Mouse (Mus musculus) stomach, postnatal 0 days (tissue): ENCODE data around the gene Abcc6.

Source experiments
- CTCF ChIP-seq: IDR thresholded peaks from 2 replicates; pipeline ENCODE4 v1.5.1; 2016; ENCODE audit warnings: antibody characterized with exemption, low read depth, mild to moderate bottlenecking, moderate library complexity
- EP300 ChIP-seq: optimal IDR thresholded peaks from 2 replicates; pipeline ENCODE3; 2016; ENCODE audit warnings: antibody characterized with exemption

- TF ChIP-seq CTCF (no peak), EP300 (no peak)
Measured at GRCm38 (mm10) chr7:45941986-45942385, 88.1 kb downstream of the Abcc6 start.
